Mouse (Mus musculus): ENCODE measurements at regions not wholly inside any gene's neighbourhood (a gene's known extent, or its start where the extent isn't known, plus 50 kb on each side); places are given as distances from the start of the nearest gene placed in this dataset.
"Not testable (repeated sequence)": the region's sequence is repeated elsewhere in the genome, so short reads cannot be mapped to it uniquely, and the experiment has no call there.

GRCm38 (mm10) chr6:64948839-64949238 lies 93.5 kb upstream of the Smarcad1 start:
- not testable (repeated sequence) for H3K4me2 ChIP-seq (replicated peaks); H3K36me3 ChIP-seq; H3K4me3 ChIP-seq; H3K27me3 ChIP-seq (replicated peaks); H3K9me3 ChIP-seq; ATAC-seq (ENCODE audit: low FRiP score, low read depth); H3K4me1 ChIP-seq; H3K9ac ChIP-seq; H3K27ac ChIP-seq
- WGBS, result 77% methylated on average over 5 of the region's 5 CpGs

DNA sequence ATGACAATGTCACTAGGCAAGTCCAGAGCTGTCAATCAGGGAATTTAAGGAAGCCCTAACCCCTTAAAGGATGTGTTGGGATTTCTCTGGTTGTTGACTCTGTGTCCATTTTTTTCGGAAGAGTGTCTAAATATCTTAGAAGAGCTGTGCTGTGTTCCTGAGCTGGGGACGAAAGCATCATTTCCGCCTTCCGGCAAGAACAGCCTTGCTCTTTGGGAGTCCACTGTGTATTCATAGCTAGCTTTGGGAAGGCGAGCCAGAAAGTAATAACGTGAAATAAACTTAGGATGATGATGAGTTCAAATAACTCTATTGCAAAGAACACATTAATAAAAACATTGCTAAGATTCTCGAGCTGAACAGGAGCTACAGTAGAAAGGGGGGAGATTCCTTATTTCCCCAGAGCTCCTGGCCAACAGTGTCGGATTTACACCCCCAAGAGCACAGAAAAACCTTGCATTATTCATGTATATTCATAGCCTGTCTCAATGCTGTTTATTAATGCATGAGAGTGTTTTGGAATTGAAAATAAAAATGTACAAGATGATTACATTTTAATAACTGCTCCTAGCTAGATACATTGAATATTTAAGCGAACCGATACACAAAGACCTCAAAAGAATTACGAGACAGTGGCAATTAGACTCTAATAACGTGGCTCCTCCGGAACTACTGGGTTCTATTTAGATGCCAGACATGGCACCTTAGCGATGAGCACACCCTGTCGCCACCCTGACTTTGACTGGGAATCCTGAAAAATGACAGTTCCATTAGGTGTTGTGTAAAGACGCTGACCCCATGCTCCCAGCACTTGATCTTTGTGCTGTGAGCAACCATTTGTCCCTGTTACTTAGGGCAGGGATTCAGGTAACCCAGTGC lies 80.5 kb upstream of the Smarcad1 start:
- no peak overlapping the region for H3K27ac ChIP-seq
- no peaks in the 10 kb centered on the region for H3K4me1 ChIP-seq
- no peaks in the 10 kb centered on the region for H3K9me3 ChIP-seq
- no peak overlapping the region for H3K9ac ChIP-seq
- H3K4me3 ChIP-seq, result no peak overlapping the region
- ATAC-seq (ENCODE audit: low FRiP score, low read depth), result peak; percentile 41
- H3K36me3 ChIP-seq, result no peaks in the 10 kb centered on the region
- WGBS, result 58% methylated on average over 16 of the region's 16 CpGs
- no peaks in the 10 kb centered on the region for H3K27me3 ChIP-seq (replicated peaks)
- peak overlapping the region; percentile 12; the same call in 1 of the 2 replicates for H3K4me2 ChIP-seq (replicated peaks)

DNA sequence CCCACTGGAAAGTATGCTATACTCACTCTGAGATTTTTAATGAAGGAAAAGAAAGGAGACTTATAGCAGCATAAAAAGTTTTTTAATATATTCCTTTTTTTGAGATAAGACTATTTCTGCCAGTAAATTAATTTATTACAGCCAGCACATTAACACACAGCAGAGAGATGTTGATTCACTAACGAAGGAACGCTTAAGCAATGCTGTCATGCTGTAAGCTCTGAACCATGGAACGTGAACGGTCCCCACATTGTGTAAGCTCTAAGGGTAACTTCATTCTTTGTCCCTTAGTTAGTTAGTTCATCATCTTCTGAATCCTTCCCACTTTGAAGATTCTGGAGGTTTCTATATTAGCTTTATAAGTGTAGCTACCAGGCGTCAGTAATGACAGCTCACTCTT lies 79.8 kb upstream of the Smarcad1 start:
- no peak overlapping the region for H3K27ac ChIP-seq
- H3K4me1 ChIP-seq, result no peaks in the 10 kb centered on the region
- H3K9me3 ChIP-seq, result no peaks in the 10 kb centered on the region
- no peaks in the 10 kb centered on the region for H3K27me3 ChIP-seq (replicated peaks)
- WGBS, result 79% methylated on average over 5 of the region's 5 CpGs
- H3K4me3 ChIP-seq, result no peak overlapping the region
- no peak overlapping the region for H3K9ac ChIP-seq
- ATAC-seq (ENCODE audit: low FRiP score, low read depth), result no peak
- no peaks in the 10 kb centered on the region for H3K36me3 ChIP-seq
- no peak overlapping the region for H3K4me2 ChIP-seq (replicated peaks)

DNA sequence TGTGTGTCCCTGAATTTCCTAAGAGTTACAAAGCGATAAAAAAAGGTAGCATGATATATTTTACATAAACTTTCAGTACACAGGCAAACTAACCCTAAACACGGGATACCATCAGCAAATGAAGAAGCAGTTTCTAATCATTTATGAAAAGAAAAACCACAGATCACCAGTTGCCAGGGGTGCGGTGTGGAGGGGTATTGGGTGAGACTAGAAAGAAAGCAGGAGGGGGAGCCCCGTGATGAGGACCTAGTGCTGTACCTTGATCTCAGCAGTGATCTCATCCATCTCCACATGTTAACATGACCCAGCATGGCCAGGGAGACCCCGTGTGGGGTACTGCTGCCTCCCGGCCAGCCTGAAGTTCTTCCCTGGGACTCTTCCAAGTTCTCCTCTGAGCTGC lies 77.7 kb upstream of the Smarcad1 start:
- H3K4me2 ChIP-seq (replicated peaks), result no peak overlapping the region
- WGBS, result 83% methylated on average over 6 of the region's 6 CpGs
- no peak for ATAC-seq (ENCODE audit: low FRiP score, low read depth)
- no peaks in the 10 kb centered on the region for H3K4me1 ChIP-seq
- no peak overlapping the region for H3K27ac ChIP-seq
- H3K4me3 ChIP-seq, result no peak overlapping the region
- no peaks in the 10 kb centered on the region for H3K27me3 ChIP-seq (replicated peaks)
- no peaks in the 10 kb centered on the region for H3K36me3 ChIP-seq
- H3K9ac ChIP-seq, result no peak overlapping the region
- no peaks in the 10 kb centered on the region for H3K9me3 ChIP-seq

GRCm38 (mm10) chr6:64965203-64965602 lies 77.2 kb upstream of the Smarcad1 start:
- H3K4me2 ChIP-seq (replicated peaks), result no peak overlapping the region
- H3K4me1 ChIP-seq, result no peaks in the 10 kb centered on the region
- no peaks in the 10 kb centered on the region for H3K27me3 ChIP-seq (replicated peaks)
- no peak overlapping the region for H3K4me3 ChIP-seq
- H3K27ac ChIP-seq, result no peak overlapping the region
- WGBS, result 85% methylated on average over 1 of the region's 1 CpGs
- H3K9ac ChIP-seq, result no peak overlapping the region
- H3K9me3 ChIP-seq, result no peaks in the 10 kb centered on the region
- no peaks in the 10 kb centered on the region for H3K36me3 ChIP-seq
- ATAC-seq (ENCODE audit: low FRiP score, low read depth), result no peak

- Histone ChIP-seq H3K27me3 (replicated peaks) (no peaks in the 10 kb centered on the region), H3K4me2 (replicated peaks) (no peak overlapping the region), H3K9ac (no peak overlapping the region), H3K9me3 (no peaks in the 10 kb centered on the region), H3K27ac (no peak overlapping the region), H3K36me3 (no peaks in the 10 kb centered on the region), H3K4me1 (no peaks in the 10 kb centered on the region), H3K4me3 (no peak overlapping the region)
- 86% methylated on average over 8 of the region's 8 CpGs for WGBS
- no peak for ATAC-seq (ENCODE audit: low FRiP score, low read depth)
Measured at GRCm38 (mm10) chr6:64970158-64970557, 72.2 kb upstream of the Smarcad1 start.

DNA sequence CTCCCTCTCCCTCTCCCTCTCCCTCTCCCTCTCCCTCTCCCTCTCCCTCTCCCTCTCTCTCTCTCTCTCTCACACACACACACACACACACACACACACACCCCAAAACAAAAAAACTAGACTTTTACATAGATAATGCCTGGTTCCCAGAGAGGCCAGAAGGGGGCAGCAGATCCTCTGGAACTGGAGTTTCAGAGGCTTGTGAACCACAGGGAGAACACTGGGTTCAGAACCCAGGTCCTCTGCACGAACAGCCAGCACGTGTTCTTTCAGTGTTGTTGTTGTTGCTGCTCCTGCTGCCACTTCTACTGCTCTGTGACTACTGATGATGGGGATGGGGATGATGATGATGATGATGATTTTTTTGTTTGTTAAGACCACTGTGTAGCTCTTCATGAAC lies 68.4 kb upstream of the Smarcad1 start:
- no peak overlapping the region for H3K4me3 ChIP-seq
- H3K36me3 ChIP-seq, result no peaks in the 10 kb centered on the region
- no peak overlapping the region for H3K4me2 ChIP-seq (replicated peaks)
- H3K9ac ChIP-seq, result no peak overlapping the region
- no peak for ATAC-seq (ENCODE audit: low FRiP score, low read depth)
- H3K27ac ChIP-seq, result no peak overlapping the region
- H3K4me1 ChIP-seq, result no peaks in the 10 kb centered on the region
- no peaks in the 10 kb centered on the region for H3K27me3 ChIP-seq (replicated peaks)
- H3K9me3 ChIP-seq, result no peaks in the 10 kb centered on the region
- WGBS, result 48% methylated on average over 2 of the region's 2 CpGs

DNA sequence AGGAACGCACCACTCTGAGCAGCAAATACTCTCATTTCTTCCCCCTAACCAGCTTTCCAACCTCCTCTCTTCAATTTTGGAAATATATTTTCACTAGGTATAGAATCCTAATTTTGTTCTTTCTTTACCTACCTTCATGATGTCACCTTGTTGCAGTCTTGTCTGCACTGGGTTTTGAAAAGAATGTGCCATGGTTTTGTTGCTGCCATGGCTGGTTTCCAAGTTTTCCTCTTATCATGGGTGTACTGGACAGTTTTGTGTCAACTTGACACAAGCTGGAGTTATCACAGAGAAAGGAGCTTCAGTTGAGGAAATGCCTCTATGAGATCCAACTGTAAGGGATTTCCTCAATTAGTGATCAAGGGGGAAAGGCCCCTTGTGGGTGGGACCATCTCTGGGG lies 67.9 kb upstream of the Smarcad1 start:
- H3K36me3 ChIP-seq; ATAC-seq (ENCODE audit: low FRiP score, low read depth): not testable (repeated sequence)
- WGBS, result 95% methylated on average over 1 of the region's 1 CpGs

GRCm38 (mm10) chr6:64982132-64982531 lies 60.3 kb upstream of the Smarcad1 start:
- H3K4me3 ChIP-seq, result no peak overlapping the region
- ATAC-seq (ENCODE audit: low FRiP score, low read depth), result no peak
- no peak overlapping the region for H3K9ac ChIP-seq
- no peak overlapping the region for H3K4me2 ChIP-seq (replicated peaks)
- no peak overlapping the region for H3K27ac ChIP-seq
- no peaks in the 10 kb centered on the region for H3K9me3 ChIP-seq
- H3K27me3 ChIP-seq (replicated peaks), result no peaks in the 10 kb centered on the region
- H3K4me1 ChIP-seq, result no peaks in the 10 kb centered on the region
- 25% methylated on average over 2 of the region's 2 CpGs for WGBS
- no peaks in the 10 kb centered on the region for H3K36me3 ChIP-seq

More for the DNA sequence above, 67.9 kb upstream of the Smarcad1 start:
- H3K4me2 ChIP-seq (replicated peaks); H3K4me3 ChIP-seq; H3K9ac ChIP-seq; H3K9me3 ChIP-seq; H3K4me1 ChIP-seq; H3K27ac ChIP-seq; H3K27me3 ChIP-seq (replicated peaks): not testable (repeated sequence)

All from neural tube, embryonic 12.5 days (tissue).